Mouse (Mus musculus) hindbrain, embryonic 16.5 days (tissue): ENCODE data around the gene Irf6. TPM values are rescaled to one million over a fixed set of nuclear protein-coding genes. Genes with fewer than 3 reads are reported as not detected.
A peak's percentile ranks its signal among the peaks of the same experiment; 100 is the strongest.

ENCODE experiments used
- ATAC-seq: fragments of 200-750 bp; cut with Nextera tagmentation; 2 replicates; pipeline ENCODE4 v1.8.0; 2017; ENCODE audit warnings: moderate TSS enrichment, moderate library complexity
- H3K27ac ChIP-seq: fragments of 300-500 bp; sonication (generic); 2 replicates; pipeline ENCODE4 v1.5.1; 2014; ENCODE audit warnings: low read depth, mild to moderate bottlenecking, control low read depth, low read length, moderate library complexity
- H3K27me3 ChIP-seq: fragments of 300-500 bp; sonication (generic); replicated peaks from 2 replicates; pipeline ENCODE4 v1.6.1; 2014; ENCODE audit warnings: low read length; ENCODE audit not compliant: control insufficient read depth, insufficient read depth
- H3K36me3 ChIP-seq: fragments of 300-500 bp; sonication (generic); 2 replicates; pipeline ENCODE4 v1.6.1; 2014; ENCODE audit warnings: mild to moderate bottlenecking, low read length, moderate library complexity, mixed read lengths; ENCODE audit not compliant: control insufficient read depth, insufficient read depth
- H3K4me1 ChIP-seq: fragments of 300-500 bp; sonication (generic); 2 replicates; pipeline ENCODE4 v1.6.1; 2014; ENCODE audit warnings: low read depth, low read length; ENCODE audit not compliant: control insufficient read depth, insufficient read depth
- H3K4me2 ChIP-seq: fragments of 300-500 bp; sonication (generic); 2 replicates; pipeline ENCODE4 v1.6.1; 2014; ENCODE audit warnings: mild to moderate bottlenecking, low read length, control low read depth, moderate library complexity
- H3K4me3 ChIP-seq: fragments of 300-500 bp; sonication (generic); 2 replicates; pipeline ENCODE4 v1.5.1; 2014; ENCODE audit warnings: mild to moderate bottlenecking, low read length, control low read depth, moderate library complexity
- H3K9ac ChIP-seq: fragments of 300-500 bp; sonication (generic); 2 replicates; pipeline ENCODE4 v1.6.1; 2014; ENCODE audit warnings: low read depth, mild to moderate bottlenecking, control low read depth, low read length, moderate library complexity
- H3K9me3 ChIP-seq: fragments of 300-500 bp; sonication (generic); 2 replicates; pipeline ENCODE4 v1.6.1; 2014; ENCODE audit warnings: mild to moderate bottlenecking, low read length, moderate library complexity; ENCODE audit not compliant: control insufficient read depth
- WGBS: fragments of 180-500 bp; shearing (Covaris S2); extraction: QIAGEN DNeasy Blood & Tissue Kit; methylation state at CpG from one replicate; pipeline ENCODE4 v1.1.7; 2014; 5-methylcytosine and 5-hydroxymethylcytosine counted together
- polyA plus RNA-seq: library from polyadenylated mRNA; unstranded; fragments of >200 nt; fragmentation: Nextera tagmentation; extraction: Ambion mirVana; gene quantifications from 2 replicates; pipeline ENCODE4 v1.2.1, GENCODE M21; 2015

The Irf6 gene
- polyA plus RNA-seq, 1 experiment from 2014 or later: 0.58 TPM

DNA sequence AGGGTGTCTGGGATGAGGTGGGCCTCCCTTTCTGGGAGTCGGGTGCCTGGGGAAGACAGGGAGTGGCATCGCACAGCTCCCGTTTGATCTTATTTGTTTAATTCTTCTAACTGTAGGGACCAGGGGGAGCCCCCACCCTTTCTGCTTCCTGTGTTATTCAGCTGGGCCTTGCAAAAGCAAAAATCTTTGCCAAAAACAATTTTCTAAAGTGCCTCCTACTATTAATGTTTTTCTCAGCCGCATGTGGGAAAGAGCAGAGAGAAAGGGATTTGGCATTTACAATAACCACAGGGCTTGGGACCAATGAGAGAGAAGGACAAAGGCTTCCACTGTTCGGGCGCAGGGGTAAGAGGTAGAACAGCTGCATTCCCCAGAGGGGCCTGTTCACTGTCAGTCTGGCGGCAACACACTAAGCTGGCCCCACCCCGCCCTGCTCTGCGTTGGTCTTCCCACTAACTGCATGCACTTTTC lies 36.3 kb downstream of the Irf6 start:
- H3K4me3 ChIP-seq: no peak overlapping the region
- ATAC-seq: peak; percentile 83
- peaks cover 2% of the 10 kb centered on the region; the same call in 1 of the 2 replicates for H3K4me1 ChIP-seq
- no peak overlapping the region for H3K9ac ChIP-seq
- no peaks in the 10 kb centered on the region for H3K36me3 ChIP-seq
- WGBS: 35% methylated on average over 9 of the region's 9 CpGs
- no peaks in the 10 kb centered on the region for H3K27me3 ChIP-seq
- no peak overlapping the region for H3K4me2 ChIP-seq
- peak overlapping the region; percentile 19; the same call in 1 of the 2 replicates for H3K27ac ChIP-seq
- H3K9me3 ChIP-seq: no peaks in the 10 kb centered on the region

DNA sequence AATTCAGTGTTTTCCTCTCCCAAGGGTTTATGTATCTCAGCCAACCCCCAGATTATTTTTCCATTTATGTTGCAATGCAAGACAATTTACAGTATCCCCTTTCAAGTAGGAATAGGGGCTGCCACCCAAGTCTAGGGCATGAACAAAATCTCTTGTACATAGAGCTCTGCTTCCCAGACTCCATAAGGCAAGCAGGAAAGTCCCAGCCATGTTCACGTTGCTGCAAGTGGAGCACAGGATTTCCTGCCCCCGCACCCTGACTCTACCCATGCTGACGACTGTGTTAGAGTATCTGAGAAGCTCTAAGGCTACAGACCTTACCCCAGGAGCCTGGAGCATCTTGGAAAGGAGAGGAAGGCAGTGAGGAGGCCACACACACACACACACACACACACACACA lies 36.9 kb downstream of the Irf6 start:
- no peak for ATAC-seq
- H3K36me3 ChIP-seq: no peaks in the 10 kb centered on the region
- H3K4me3 ChIP-seq: no peak overlapping the region
- no peak overlapping the region for H3K4me2 ChIP-seq
- peaks cover 2% of the 10 kb centered on the region; the same call in 1 of the 2 replicates for H3K4me1 ChIP-seq
- no peak overlapping the region for H3K9ac ChIP-seq
- 0 out of 2 replicates have a peak overlapping the region, but pooled peaks have one; percentile 19 for H3K27ac ChIP-seq
- no peaks in the 10 kb centered on the region for H3K27me3 ChIP-seq
- WGBS: 58% methylated on average over 3 of the region's 3 CpGs
- H3K9me3 ChIP-seq: no peaks in the 10 kb centered on the region

GRCm38 (mm10) chr1:193191675-193192283 lies 38.9 kb downstream of the Irf6 start:
- 83% methylated on average over 7 of the region's 7 CpGs for WGBS
- Histone ChIP-seq H3K4me3 (no peak overlapping the region), H3K4me1 (peaks cover 2% of the 10 kb centered on the region; the same call in 1 of the 2 replicates)

DNA sequence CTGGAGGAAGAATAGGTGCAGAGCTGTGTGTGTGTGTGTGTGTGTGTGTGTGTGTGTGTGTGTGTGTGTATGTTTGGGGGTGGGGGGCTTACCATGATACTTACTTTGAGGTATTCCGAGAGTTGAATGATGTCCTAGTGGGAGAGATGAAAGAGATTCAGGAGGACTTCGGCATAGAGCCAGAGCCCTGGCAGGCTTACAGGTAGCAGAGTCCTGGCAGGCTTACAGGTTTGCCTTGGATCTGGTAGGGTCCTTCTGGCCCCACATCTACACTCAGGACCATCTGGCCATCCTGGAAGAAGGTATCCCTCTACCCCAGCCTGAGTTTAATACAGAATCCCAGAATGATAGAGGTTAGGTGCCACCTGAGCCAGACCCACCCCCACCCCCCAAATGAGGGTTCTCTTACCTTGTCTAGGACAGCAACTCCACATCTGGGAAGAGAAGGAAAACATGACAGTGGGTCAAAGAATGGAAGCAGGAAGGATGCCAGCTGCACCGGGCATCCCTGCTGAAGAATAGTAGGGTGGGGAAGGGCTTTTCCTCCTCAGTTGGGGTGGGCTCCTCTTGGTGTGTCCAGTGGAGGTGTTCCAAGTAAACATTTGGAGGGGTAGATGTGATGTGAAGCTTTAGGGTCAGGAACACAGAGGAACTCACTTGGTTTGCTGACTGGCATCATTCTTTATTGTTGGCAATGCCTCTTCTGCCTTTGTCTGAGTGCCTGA lies 41.7 kb downstream of the Irf6 start:
- no peaks in the 10 kb centered on the region for H3K9me3 ChIP-seq
- H3K27me3 ChIP-seq: no peaks in the 10 kb centered on the region
- no peaks in the 10 kb centered on the region for H3K4me1 ChIP-seq
- no peak overlapping the region for H3K4me2 ChIP-seq
- no peak overlapping the region for H3K4me3 ChIP-seq
- no peak for ATAC-seq
- no peaks in the 10 kb centered on the region for H3K36me3 ChIP-seq
- no peak overlapping the region for H3K27ac ChIP-seq
- H3K9ac ChIP-seq: no peak overlapping the region
- 71% methylated on average over 3 of the region's 3 CpGs for WGBS

More at GRCm38 (mm10) chr1:193191675-193192283, 38.9 kb downstream of the Irf6 start:
- H3K27ac ChIP-seq: no peak overlapping the region
- ATAC-seq: no peak
- no peak overlapping the region for H3K9ac ChIP-seq
- no peak overlapping the region for H3K4me2 ChIP-seq
- no peaks in the 10 kb centered on the region for H3K27me3 ChIP-seq
- no peaks in the 10 kb centered on the region for H3K9me3 ChIP-seq
- no peaks in the 10 kb centered on the region for H3K36me3 ChIP-seq

DNA sequence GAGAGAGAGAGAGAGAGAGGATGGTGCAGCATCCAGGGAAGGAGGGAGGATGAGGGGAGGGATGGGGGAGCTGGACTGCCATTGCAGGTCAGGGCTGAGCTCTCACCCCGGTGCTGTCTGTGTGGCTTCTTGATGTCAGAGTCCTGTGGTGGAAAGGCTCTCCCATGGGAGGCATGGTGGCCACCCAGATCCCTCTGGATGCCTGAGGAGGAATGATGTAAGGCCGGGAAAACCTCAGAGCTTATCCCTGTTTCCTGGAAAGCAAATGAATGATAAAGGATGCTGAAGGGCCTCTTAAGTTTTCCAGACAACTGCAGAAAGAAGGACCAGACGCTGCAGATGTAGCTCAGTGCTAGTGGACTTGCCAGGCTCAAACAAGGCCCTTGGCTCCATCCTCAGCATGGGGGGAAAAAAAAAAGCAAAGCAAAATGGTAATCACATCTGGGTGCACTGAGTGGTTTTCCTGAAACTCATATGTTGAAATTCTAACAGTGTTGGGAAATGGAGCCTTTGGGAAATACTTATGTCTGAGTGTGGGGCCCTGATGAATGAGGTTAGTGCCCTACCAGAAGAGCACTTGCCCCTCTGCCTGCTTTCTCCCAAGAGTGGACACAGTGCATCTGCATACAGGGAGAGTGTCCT lies 42.4 kb downstream of the Irf6 start:
- Histone ChIP-seq H3K27ac (no peak overlapping the region), H3K9me3 (no peaks in the 10 kb centered on the region), H3K4me1 (no peaks in the 10 kb centered on the region), H3K4me2 (no peak overlapping the region), H3K27me3 (no peaks in the 10 kb centered on the region), H3K4me3 (no peak overlapping the region), H3K9ac (no peak overlapping the region), H3K36me3 (no peaks in the 10 kb centered on the region)
- 71% methylated on average over 3 of the region's 3 CpGs for WGBS
- ATAC-seq: no peak

GRCm38 (mm10) chr1:193197494-193198205 lies 44.7 kb downstream of the Irf6 start:
- H3K27ac ChIP-seq: no peak overlapping the region
- no peaks in the 10 kb centered on the region for H3K27me3 ChIP-seq
- no peak for ATAC-seq
- no peaks in the 10 kb centered on the region for H3K36me3 ChIP-seq
- no peak overlapping the region for H3K9ac ChIP-seq
- H3K9me3 ChIP-seq: no peaks in the 10 kb centered on the region
- no peak overlapping the region for H3K4me2 ChIP-seq
- H3K4me1 ChIP-seq: no peaks in the 10 kb centered on the region
- WGBS: 89% methylated on average over 18 of the region's 18 CpGs
- no peak overlapping the region for H3K4me3 ChIP-seq

DNA sequence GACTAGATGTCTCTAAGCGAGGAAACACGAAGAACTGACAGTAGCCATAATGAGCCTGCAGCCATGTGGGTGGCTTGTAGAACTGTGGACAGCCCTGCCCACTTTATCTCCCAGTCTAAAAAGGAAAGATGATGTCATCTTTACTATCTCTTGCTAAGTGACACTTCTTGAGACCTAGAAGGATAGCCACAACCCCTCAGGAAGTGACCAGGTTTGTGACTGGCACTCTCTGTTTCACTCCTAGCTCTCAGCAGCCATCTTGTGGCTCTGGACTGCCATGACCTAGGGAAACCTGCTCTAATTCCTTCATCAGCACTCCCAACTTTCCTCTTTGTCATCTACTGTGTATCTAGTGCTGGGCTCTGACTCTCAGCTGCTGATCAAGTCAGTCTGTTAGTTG lies 45.4 kb downstream of the Irf6 start:
- Histone ChIP-seq H3K4me3 (no peak overlapping the region), H3K4me1 (no peaks in the 10 kb centered on the region), H3K9ac (no peak overlapping the region), H3K9me3 (no peaks in the 10 kb centered on the region), H3K27me3 (no peaks in the 10 kb centered on the region), H3K27ac (no peak overlapping the region), H3K36me3 (no peaks in the 10 kb centered on the region), H3K4me2 (no peak overlapping the region)
- ATAC-seq: no peak
- 77% methylated on average over 2 of the region's 2 CpGs for WGBS

DNA sequence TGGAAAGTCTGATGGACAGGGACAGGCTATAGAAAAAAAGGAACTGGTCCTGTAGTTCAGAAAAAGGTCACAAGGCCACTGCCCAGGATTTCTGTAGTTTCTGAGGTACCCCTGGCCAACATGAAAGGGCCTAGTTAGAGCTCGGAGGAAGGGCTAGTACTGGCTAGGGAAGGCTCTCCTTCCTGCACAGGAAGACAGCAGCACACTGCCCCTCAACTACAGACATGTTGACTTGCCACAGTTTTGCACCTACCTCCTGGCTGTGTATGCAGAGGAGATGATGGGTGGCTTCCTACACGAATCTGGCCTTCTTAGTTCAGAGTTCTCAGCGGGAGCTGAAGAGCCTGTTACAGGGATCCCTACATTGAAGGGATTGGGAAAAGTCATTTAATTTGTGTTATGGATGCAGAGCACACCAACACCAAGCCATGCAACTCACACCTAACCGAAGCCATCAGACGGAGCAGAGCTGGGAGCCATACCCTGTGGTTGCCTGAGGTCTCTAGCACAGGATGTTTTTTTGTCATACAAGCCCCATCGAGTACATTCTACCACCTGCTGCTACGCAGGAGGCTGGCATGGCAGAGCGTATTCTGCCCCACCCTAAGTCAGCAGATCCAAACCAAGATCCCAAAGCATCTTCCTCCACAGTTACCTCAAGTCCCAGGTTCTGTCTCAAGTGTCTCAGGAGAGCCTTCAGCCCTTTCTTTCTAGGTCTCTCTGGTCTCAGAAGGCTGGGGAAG lies 47.9 kb downstream of the Irf6 start:
- ATAC-seq: no peak
- Histone ChIP-seq H3K4me3 (no peak overlapping the region), H3K27me3 (no peaks in the 10 kb centered on the region), H3K4me2 (no peak overlapping the region), H3K27ac (no peak overlapping the region), H3K36me3 (no peaks in the 10 kb centered on the region), H3K4me1 (no peaks in the 10 kb centered on the region), H3K9ac (no peak overlapping the region), H3K9me3 (no peaks in the 10 kb centered on the region)
- WGBS: 85% methylated on average over 8 of the region's 8 CpGs
